Mouse (Mus musculus) olfactory bulb, adult 2 months (tissue): Measurements from ENCODE around the gene Paox.

Source experiments
- CTCF ChIP-seq: fragments of 200-500 bp; IDR thresholded peaks from 2 replicates; pipeline ENCODE4 v1.5.1; 2012; ENCODE audit warnings: low read depth, mild to moderate bottlenecking, low read length, moderate library complexity; ENCODE audit not compliant: insufficient read depth
- POLR2A ChIP-seq: fragments of 200-500 bp; IDR thresholded peaks from 2 replicates; pipeline ENCODE4 v1.6.1; 2012; ENCODE audit warnings: mild to moderate bottlenecking, low read depth, low read length, moderate library complexity; ENCODE audit not compliant: insufficient read depth

DNA sequence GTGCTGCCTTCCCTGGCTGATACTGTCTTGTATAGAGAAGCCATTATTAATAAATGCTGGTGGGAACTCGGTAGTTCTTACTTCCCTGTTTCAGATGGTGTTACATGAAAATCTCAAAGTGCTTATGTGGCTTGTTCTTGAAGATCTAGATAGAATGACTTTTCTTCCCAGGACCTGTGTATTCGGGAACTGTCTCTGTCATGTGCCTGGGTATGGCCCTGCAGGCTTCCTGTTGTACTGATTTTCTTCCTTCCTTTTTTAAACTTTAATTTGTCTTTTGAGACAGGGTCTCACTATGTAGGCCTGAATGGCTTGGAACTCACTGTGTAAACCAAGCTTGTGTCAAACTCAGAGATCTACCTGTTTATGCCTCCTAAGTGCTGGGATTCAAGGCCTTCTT lies 12.3 kb downstream of the Paox start:
- no peak for TF ChIP-seq CTCF
- TF ChIP-seq POLR2A = no peak
